Mouse (Mus musculus): ENCODE data around the gene Agps. TPM values are rescaled to one million over a fixed set of nuclear protein-coding genes. Genes with fewer than 3 reads are reported as not detected.
A peak's percentile ranks its signal among the peaks of the same experiment; 100 is the strongest.

Gene Agps
- 19.9 and 23.6 TPM in 2 replicates for total RNA-seq (2014; rRNA removed; ENCODE audit: low replicate concordance)
- polyA plus RNA-seq (2015; fragmentation: Nextera tagmentation; extraction: Ambion mirVana), result 11.8 and 12.4 TPM in 2 replicates

- TF ChIP-seq CTCF (IDR thresholded peaks at IDR 0.05; ENCODE audit: low read depth) (no peak), EP300 (IDR thresholded peaks at IDR 0.05; ENCODE audit: low read depth) (no peak)
- peak; percentile 85 for DNase-seq (ENCODE audit: low spot score)
- Histone ChIP-seq H3K4me3 (ENCODE audit: low read depth, low read length) (peak within 1 kb of the TSS; percentile 89), H3K27me3 (ENCODE audit: control insufficient read depth, insufficient read depth, low read length) (no peaks in the 10 kb centered on the region), H3K4me2 (ENCODE audit: low read depth, low read length) (peak within 1 kb of the TSS; percentile 73), H3K9ac (replicated peaks; ENCODE audit: low read depth, low read length) (peak within 1 kb of the TSS; percentile 83), H3K9me3 (replicated peaks; ENCODE audit: control insufficient read depth, low read length) (no peaks in the 10 kb centered on the region), H3K4me1 (ENCODE audit: control insufficient read depth, insufficient read depth) (peaks cover 4% of the 10 kb centered on the region), H3K27ac (ENCODE audit: low read depth) (peak within 1 kb of the TSS; percentile 78), H3K36me3 (replicated peaks; ENCODE audit: control insufficient read depth, insufficient read depth, low read length) (no peaks in the 10 kb centered on the region)
- under 1% methylated on average over 79 of the region's 86 CpGs for WGBS
- peak; percentile 97 for ATAC-seq (ENCODE audit: insufficient read depth, low read depth)
These were observed at the start of gene Agps for GRCm38 (mm10) chr2:75831881-75832633. Gene Agps (plus strand): TSS chr2:75832177.

GRCm38 (mm10) chr2:75786075-75786474 lies 45.9 kb upstream of the Agps start:
- WGBS, result 18% methylated on average over 6 of the region's 6 CpGs
- no peak for ATAC-seq (ENCODE audit: insufficient read depth, low read depth)
- Histone ChIP-seq H3K4me2 (ENCODE audit: low read depth, low read length) (no peak overlapping the region), H3K4me1 (ENCODE audit: control insufficient read depth, insufficient read depth) (no peaks in the 10 kb centered on the region), H3K27me3 (ENCODE audit: control insufficient read depth, insufficient read depth, low read length) (no peaks in the 10 kb centered on the region), H3K9me3 (replicated peaks; ENCODE audit: control insufficient read depth, low read length) (no peaks in the 10 kb centered on the region), H3K4me3 (ENCODE audit: low read depth, low read length) (no peak overlapping the region), H3K27ac (ENCODE audit: low read depth) (no peak overlapping the region), H3K9ac (replicated peaks; ENCODE audit: low read depth, low read length) (no peak overlapping the region), H3K36me3 (replicated peaks; ENCODE audit: control insufficient read depth, insufficient read depth, low read length) (no peaks in the 10 kb centered on the region)
- TF ChIP-seq CTCF (IDR thresholded peaks at IDR 0.05; ENCODE audit: low read depth), result peak; percentile 92
- no peak for TF ChIP-seq EP300 (IDR thresholded peaks at IDR 0.05; ENCODE audit: low read depth)
- DNase-seq (ENCODE audit: low spot score), result peak; percentile 65

DNA sequence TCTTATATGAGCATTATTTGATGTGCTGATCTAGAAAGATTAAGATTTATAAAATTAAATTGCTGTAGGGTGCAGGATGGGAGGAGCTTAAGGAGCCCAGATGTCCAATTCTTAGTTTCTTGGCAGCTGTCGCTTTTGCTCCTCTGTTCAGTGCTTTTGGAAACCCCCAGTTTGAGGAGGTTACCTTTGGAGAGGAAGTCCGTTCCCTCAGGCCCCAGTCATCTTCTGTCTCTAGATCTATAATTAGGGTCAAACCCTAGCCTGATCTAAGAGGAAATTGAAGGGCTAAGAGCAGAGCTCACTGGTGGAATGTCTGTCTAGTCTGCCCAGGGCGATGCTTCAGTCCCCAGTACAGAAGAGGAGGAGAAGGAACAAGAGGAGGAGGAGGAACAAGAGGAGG lies 43.5 kb upstream of the Agps start:
- Histone ChIP-seq H3K36me3 (replicated peaks; ENCODE audit: control insufficient read depth, insufficient read depth, low read length) (no peaks in the 10 kb centered on the region), H3K27me3 (ENCODE audit: control insufficient read depth, insufficient read depth, low read length) (no peaks in the 10 kb centered on the region), H3K27ac (ENCODE audit: low read depth) (no peak overlapping the region), H3K4me1 (ENCODE audit: control insufficient read depth, insufficient read depth) (no peaks in the 10 kb centered on the region), H3K4me3 (ENCODE audit: low read depth, low read length) (no peak overlapping the region), H3K9me3 (replicated peaks; ENCODE audit: control insufficient read depth, low read length) (no peaks in the 10 kb centered on the region), H3K9ac (replicated peaks; ENCODE audit: low read depth, low read length) (no peak overlapping the region), H3K4me2 (ENCODE audit: low read depth, low read length) (no peak overlapping the region)
- DNase-seq (ENCODE audit: low spot score), result no peak
- WGBS, result 45% methylated on average over 3 of the region's 3 CpGs
- no peak for ATAC-seq (ENCODE audit: insufficient read depth, low read depth)
- TF ChIP-seq EP300 (IDR thresholded peaks at IDR 0.05; ENCODE audit: low read depth) (no peak), CTCF (IDR thresholded peaks at IDR 0.05; ENCODE audit: low read depth) (no peak)

DNA sequence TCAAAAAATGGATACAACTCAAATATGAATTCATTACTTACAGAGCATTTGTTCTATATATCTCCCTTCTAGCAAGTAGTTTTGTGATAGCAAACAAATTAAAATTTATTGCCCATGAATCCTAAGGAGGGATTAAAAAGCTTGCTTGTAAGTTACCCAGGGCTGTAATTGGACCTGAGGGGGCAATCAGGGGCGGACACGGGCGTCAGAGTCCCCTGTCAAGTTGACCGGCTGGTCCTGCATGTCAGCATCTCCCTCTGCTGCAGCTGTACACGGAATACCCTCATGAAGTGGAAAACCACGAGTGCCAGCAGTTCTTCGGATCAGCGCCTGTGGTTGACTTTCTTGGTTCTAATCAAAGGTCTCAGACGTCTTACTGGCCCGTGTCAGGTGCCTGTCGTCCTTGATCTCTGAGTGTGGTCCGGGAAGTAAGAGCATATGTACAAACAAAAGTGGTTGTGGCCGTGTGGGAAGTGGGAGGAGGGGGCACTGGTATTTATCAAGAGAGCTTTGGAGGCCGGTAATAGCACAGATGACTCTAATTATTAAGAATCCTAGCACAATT lies 41.9 kb upstream of the Agps start:
- no peak overlapping the region for H3K4me2 ChIP-seq (ENCODE audit: low read depth, low read length)
- no peaks in the 10 kb centered on the region for H3K36me3 ChIP-seq (replicated peaks; ENCODE audit: control insufficient read depth, insufficient read depth, low read length)
- no peaks in the 10 kb centered on the region for H3K27me3 ChIP-seq (ENCODE audit: control insufficient read depth, insufficient read depth, low read length)
- no peak for TF ChIP-seq CTCF (IDR thresholded peaks at IDR 0.05; ENCODE audit: low read depth)
- TF ChIP-seq EP300 (IDR thresholded peaks at IDR 0.05; ENCODE audit: low read depth), result no peak
- DNase-seq (ENCODE audit: low spot score) (no peak), ATAC-seq (ENCODE audit: insufficient read depth, low read depth) (no peak)
- no peak overlapping the region for H3K27ac ChIP-seq (ENCODE audit: low read depth)
- H3K9ac ChIP-seq (replicated peaks; ENCODE audit: low read depth, low read length), result no peak overlapping the region
- H3K4me3 ChIP-seq (ENCODE audit: low read depth, low read length), result no peak overlapping the region
- H3K9me3 ChIP-seq (replicated peaks; ENCODE audit: control insufficient read depth, low read length), result no peaks in the 10 kb centered on the region
- 62% methylated on average over 14 of the region's 14 CpGs for WGBS
- H3K4me1 ChIP-seq (ENCODE audit: control insufficient read depth, insufficient read depth), result no peaks in the 10 kb centered on the region

GRCm38 (mm10) chr2:75791561-75792308 lies 40.2 kb upstream of the Agps start:
- Histone ChIP-seq H3K36me3 (replicated peaks; ENCODE audit: control insufficient read depth, insufficient read depth, low read length) (no peaks in the 10 kb centered on the region), H3K27ac (ENCODE audit: low read depth) (no peak overlapping the region), H3K4me3 (ENCODE audit: low read depth, low read length) (no peak overlapping the region), H3K9ac (replicated peaks; ENCODE audit: low read depth, low read length) (no peak overlapping the region), H3K9me3 (replicated peaks; ENCODE audit: control insufficient read depth, low read length) (no peaks in the 10 kb centered on the region), H3K4me2 (ENCODE audit: low read depth, low read length) (peak overlapping the region; percentile 42; the same call in 1 of the 2 replicates), H3K4me1 (ENCODE audit: control insufficient read depth, insufficient read depth) (no peaks in the 10 kb centered on the region), H3K27me3 (ENCODE audit: control insufficient read depth, insufficient read depth, low read length) (no peaks in the 10 kb centered on the region)
- DNase-seq (ENCODE audit: low spot score) (no peak), ATAC-seq (ENCODE audit: insufficient read depth, low read depth) (no peak)
- TF ChIP-seq EP300 (IDR thresholded peaks at IDR 0.05; ENCODE audit: low read depth) (no peak), CTCF (IDR thresholded peaks at IDR 0.05; ENCODE audit: low read depth) (no peak; the same call in 1 of the 2 replicates)
- WGBS, result 72% methylated on average over 18 of the region's 18 CpGs

Data from heart, postnatal 0 days (tissue).